Mouse (Mus musculus): ENCODE results near the gene Dtx2.

GRCm38 (mm10) chr5:136041666-136042065 lies 47.1 kb downstream of the Dtx2 start:
- TF ChIP-seq MAX (IDR thresholded peaks at IDR 0.05) (no peak), CTCF (IDR thresholded peaks at IDR 0.05; ENCODE audit: control insufficient read depth, insufficient read depth, insufficient read length) (no peak)
